In the genomic region with DNA sequence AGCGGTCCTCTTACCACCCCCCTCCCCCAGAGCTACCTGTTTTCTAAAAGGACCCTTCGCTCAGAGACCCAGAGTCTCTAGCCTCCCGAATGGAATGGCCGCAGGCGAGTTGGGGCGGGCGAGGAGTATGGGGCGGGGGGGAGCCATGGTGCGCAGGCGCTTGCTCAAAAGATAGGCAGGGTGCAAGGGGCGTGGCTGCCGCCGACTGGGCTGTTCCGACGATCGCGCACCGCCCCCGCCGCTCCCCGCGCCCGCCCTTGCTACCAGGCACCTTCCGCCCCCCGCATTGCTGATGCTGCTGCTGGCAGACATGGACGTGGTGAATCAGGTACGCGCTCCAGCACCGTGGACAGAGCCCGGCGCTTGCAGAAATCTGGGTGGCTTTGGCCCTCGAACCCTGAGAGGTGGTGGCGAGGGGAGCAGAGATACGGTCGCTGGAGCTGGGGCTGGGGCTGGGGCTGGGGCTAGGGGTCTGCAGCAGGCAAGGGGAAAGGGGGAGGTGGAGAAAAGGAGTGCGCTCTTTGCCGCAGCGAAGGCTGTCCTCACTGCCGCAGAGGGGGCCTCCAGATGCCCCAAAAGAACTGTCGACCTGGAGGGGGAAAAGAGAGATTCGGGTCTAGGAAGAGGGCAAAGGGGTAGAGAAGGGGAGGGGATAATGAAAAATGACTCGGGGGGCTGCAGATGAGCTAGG, we compare ENCODE assay signal across 8 mouse cellular contexts. TPM values are rescaled to one million over a fixed set of nuclear protein-coding genes. Genes with fewer than 3 reads are reported as not detected.
A peak's percentile ranks its signal among the peaks of the same experiment; 100 is the strongest.
DNase-seq lines count a peak whose midpoint lies in the region; ATAC-seq lines count a peak whose summit lies in the region.

Gene Syp, plus strand, starts transcription at position 71 of the 691 bp plus-strand sequence.

- H3K4me3 ChIP-seq in hindbrain, embryonic 16.5 days (ENCODE audit: low read length) = peak within 1 kb of the TSS; percentile 53

- no peaks in the 10 kb centered on the region for H3K9me3 ChIP-seq in hindbrain, embryonic 16.5 days (ENCODE audit: control insufficient read depth, low read length)

- H3K4me2 ChIP-seq in hindbrain, embryonic 16.5 days (ENCODE audit: low read length) = peak within 1 kb of the TSS; percentile 61

- peak within 1 kb of the TSS; percentile 79 for H3K9ac ChIP-seq in hindbrain, embryonic 16.5 days (ENCODE audit: low read depth, low read length)

- H3K4me1 ChIP-seq in hindbrain, embryonic 16.5 days (ENCODE audit: control insufficient read depth, insufficient read depth, low read depth, low read length) = no peaks in the 10 kb centered on the region

- H3K36me3 ChIP-seq in hindbrain, embryonic 16.5 days (ENCODE audit: control insufficient read depth, insufficient read depth, low read length) = no peaks in the 10 kb centered on the region

- peak; percentile 56 for DNase-seq in WW6 (ENCODE audit: low read depth, low spot score)
- peak; percentile 96 to 97 for DNase-seq in cerebellum, postnatal 25 days
- peak; percentile 82 to 91 for DNase-seq in frontal cortex, postnatal 36 days (ENCODE audit: low spot score in 2 of 2)
- DNase-seq in left cerebral cortex, adult 18-20 months (ENCODE audit: low spot score in 2 of 2) = peak; percentile 84 to 85
- peak; percentile 75 for DNase-seq in lung, postnatal 36 days
- peak; percentile 70 for DNase-seq in retina, adult 2 months (ENCODE audit: low read depth, low spot score)
- peak; percentile 91 for DNase-seq in thymus, postnatal 14 days

- H3K27ac ChIP-seq in hindbrain, embryonic 16.5 days (ENCODE audit: low read depth, low read length) = peak within 1 kb of the TSS; percentile 88

- H3K27me3 ChIP-seq in hindbrain, embryonic 16.5 days (replicated peaks; ENCODE audit: control insufficient read depth, insufficient read depth, low read length) = no peaks in the 10 kb centered on the region

- ATAC-seq in hindbrain, embryonic 16.5 days = peak; percentile 84

- 14% methylated on average over 25 of the region's 42 CpGs for WGBS in hindbrain, embryonic 16.5 days

RNA-seq across cellular contexts. Expression of gene Syp, which starts in this region (rescaled TPM):
- polyA plus RNA-seq in hindbrain, embryonic 16.5 days (2015; fragmentation: Nextera tagmentation; extraction: Ambion mirVana) = 249 and 292 TPM in 2 replicates
- total RNA-seq in left cerebral cortex, adult 18-20 months (2021) = 1,000 to 10,000 TPM; 1,889 to 1,992 TPM

Comparison
In these comparisons a context has a peak if more than half of its experiments do, and no peak if none do; other contexts are left out.
1. Peak in every context shown above with its lines: DNase-seq, ATAC-seq, H3K4me3 ChIP-seq and H3K27ac ChIP-seq.